9 mouse cellular contexts compared by ENCODE assay signal in the genomic region with DNA sequence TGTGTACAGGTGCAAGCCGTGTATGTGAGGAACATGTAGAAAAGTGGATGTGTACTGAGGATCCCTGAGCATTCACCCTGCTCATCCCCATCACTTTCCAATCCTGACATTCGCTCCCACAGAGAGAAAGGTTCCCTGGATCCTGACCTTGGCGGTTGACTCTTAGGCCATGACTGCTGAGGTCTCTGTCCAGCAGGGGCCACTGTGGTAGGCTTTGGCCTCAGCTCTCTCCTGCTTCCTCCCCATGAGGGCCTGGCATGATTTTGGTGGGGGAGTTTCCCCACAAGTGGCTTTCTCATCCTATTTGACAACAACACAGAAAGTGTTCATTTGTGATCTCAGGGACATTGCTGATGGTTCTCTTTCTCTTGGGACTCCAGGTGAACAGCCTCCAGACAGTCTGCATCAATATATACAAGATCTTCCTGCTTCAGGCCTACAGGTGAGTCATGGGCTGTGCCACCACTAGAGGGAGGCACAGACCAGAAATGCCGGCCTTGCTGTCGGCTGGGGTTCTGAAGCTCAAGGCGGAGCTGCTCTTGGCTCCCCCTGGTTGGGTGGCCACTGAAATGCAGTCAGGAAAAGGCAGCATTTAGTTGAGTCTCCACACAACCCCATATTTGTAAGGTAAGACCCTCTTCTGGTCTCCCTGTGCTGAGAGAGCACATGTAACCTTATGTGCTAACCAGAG. TPM values are rescaled to one million over a fixed set of nuclear protein-coding genes. Genes with fewer than 3 reads are reported as not detected.
DNase-seq lines count a peak whose midpoint lies in the region; ATAC-seq and TF ChIP-seq lines count a peak whose summit lies in the region.
"Had no signal": no experiment of that assay in that cellular context is flagged by ENCODE, and none has a peak within 500 bp of the region (broad histone marks: within the 10 kb centered on the region; RNA-seq: fewer than 3 reads in every experiment).

No protein-coding gene starts in this region.

- no peaks in the 10 kb centered on the region for H3K4me1 ChIP-seq in liver, embryonic 12.5 days
- H3K4me1 ChIP-seq in bone marrow, adult 2 months (ENCODE audit: control insufficient read depth, insufficient read depth, low read length), result no peaks in the 10 kb centered on the region
- H3K4me1 ChIP-seq in forebrain, embryonic 16.5 days (replicated peaks; ENCODE audit: control insufficient read depth, insufficient read depth, low read length), result no peaks in the 10 kb centered on the region
- H3K4me1 ChIP-seq in liver, embryonic 13.5 days (replicated peaks), result 0 out of 2 replicates have a peak, but pooled peaks cover 3% of the 10 kb centered on the region
- no peaks in the 10 kb centered on the region for H3K4me1 ChIP-seq in olfactory bulb, adult 2 months (ENCODE audit: control insufficient read depth, insufficient read depth, low read length)
- H3K4me1 ChIP-seq: heart, embryonic 13.5 days had no signal

- H3K36me3 ChIP-seq in liver, embryonic 12.5 days, result peaks cover 11% of the 10 kb centered on the region; the same call in 1 of the 2 replicates
- H3K36me3 ChIP-seq in forebrain, embryonic 16.5 days (ENCODE audit: control insufficient read depth, insufficient read depth), result no peaks in the 10 kb centered on the region
- H3K36me3 ChIP-seq in liver, embryonic 13.5 days, result no peaks in the 10 kb centered on the region

- peak; percentile 87 for TF ChIP-seq CTCF in bone marrow, adult 2 months (IDR thresholded peaks at IDR 0.05; ENCODE audit: control insufficient read depth, insufficient read depth, low read length)
- TF ChIP-seq CTCF in olfactory bulb, adult 2 months (IDR thresholded peaks at IDR 0.05; ENCODE audit: insufficient read depth, low read depth, low read length), result peak; percentile 58; the same call in 1 of the 2 replicates

- no peak for ATAC-seq in liver, embryonic 12.5 days
- ATAC-seq in forebrain, embryonic 16.5 days, result peak; percentile 55; the same call in 1 of the 2 replicates
- ATAC-seq in liver, embryonic 13.5 days (ENCODE audit: low read depth), result peak; percentile 41; the same call in 1 of the 2 replicates

- no peak overlapping the region for H3K27ac ChIP-seq in liver, embryonic 12.5 days
- no peak overlapping the region for H3K27ac ChIP-seq in bone marrow, adult 2 months (ENCODE audit: control insufficient read depth, insufficient read depth, low read depth, low read length, poor library complexity)
- H3K27ac ChIP-seq in forebrain, embryonic 16.5 days (ENCODE audit: low read length), result no peak overlapping the region
- no peak overlapping the region for H3K27ac ChIP-seq in liver, embryonic 13.5 days
- H3K27ac ChIP-seq in olfactory bulb, adult 2 months (ENCODE audit: insufficient read depth, low read depth, low read length), result no peak overlapping the region
- H3K27ac ChIP-seq: heart, embryonic 13.5 days had no signal

- H3K9me3 ChIP-seq in liver, embryonic 12.5 days (replicated peaks), result no peaks in the 10 kb centered on the region
- no peaks in the 10 kb centered on the region for H3K9me3 ChIP-seq in forebrain, embryonic 16.5 days (ENCODE audit: control insufficient read depth, low read length)
- H3K9me3 ChIP-seq in liver, embryonic 13.5 days (replicated peaks), result no peaks in the 10 kb centered on the region
- H3K9me3 ChIP-seq: heart, embryonic 13.5 days had no signal

- DNase-seq in liver, result peak; percentile 53
- peak; percentile 67 to 71 for DNase-seq in kidney, adult 8-10 months
- DNase-seq in liver, embryonic 13.5 days, result no peak
- peak; percentile 90 for DNase-seq in thymus, postnatal 14 days

- H3K27me3 ChIP-seq in liver, embryonic 12.5 days (replicated peaks), result no peaks in the 10 kb centered on the region
- H3K27me3 ChIP-seq in forebrain, embryonic 16.5 days (replicated peaks; ENCODE audit: control insufficient read depth, insufficient read depth, low read length), result no peaks in the 10 kb centered on the region
- H3K27me3 ChIP-seq in liver, embryonic 13.5 days, result no peaks in the 10 kb centered on the region
- H3K27me3 ChIP-seq: heart, embryonic 13.5 days had no signal

- TF ChIP-seq POLR2A in bone marrow, adult 2 months (IDR thresholded peaks at IDR 0.05; ENCODE audit: borderline replicate concordance, control insufficient read depth, low read depth, low read length), result no peak
- no peak for TF ChIP-seq POLR2A in olfactory bulb, adult 2 months (IDR thresholded peaks at IDR 0.05; ENCODE audit: insufficient read depth, low read depth, low read length)

- no peak overlapping the region for H3K4me2 ChIP-seq in liver, embryonic 12.5 days
- no peak overlapping the region for H3K4me2 ChIP-seq in forebrain, embryonic 16.5 days (ENCODE audit: low read length)
- H3K4me2 ChIP-seq in liver, embryonic 13.5 days, result no peak overlapping the region
- H3K4me2 ChIP-seq: heart, embryonic 13.5 days had no signal

- H3K4me3 ChIP-seq in liver, embryonic 12.5 days, result no peak overlapping the region
- H3K4me3 ChIP-seq in bone marrow, adult 2 months (replicated peaks; ENCODE audit: control insufficient read depth, low read depth, low read length), result no peak overlapping the region
- H3K4me3 ChIP-seq in forebrain, embryonic 16.5 days (replicated peaks; ENCODE audit: low read length), result no peak overlapping the region
- no peak overlapping the region for H3K4me3 ChIP-seq in liver, embryonic 13.5 days (replicated peaks)
- no peak overlapping the region for H3K4me3 ChIP-seq in olfactory bulb, adult 2 months (ENCODE audit: insufficient read depth, low read depth, low read length)
- H3K4me3 ChIP-seq: heart, embryonic 13.5 days had no signal

- H3K9ac ChIP-seq in liver, embryonic 12.5 days, result no peak overlapping the region
- H3K9ac ChIP-seq in forebrain, embryonic 16.5 days (replicated peaks; ENCODE audit: low read depth, low read length), result no peak overlapping the region
- no peak overlapping the region for H3K9ac ChIP-seq in liver, embryonic 13.5 days
- H3K9ac ChIP-seq: heart, embryonic 13.5 days had no signal

- WGBS in liver, embryonic 12.5 days (ENCODE audit: insufficient replicate concordance), result 38% methylated on average over 6 of the region's 6 CpGs
- 40% methylated on average over 6 of the region's 6 CpGs for WGBS in bone marrow, adult 2 months
- 40% methylated on average over 6 of the region's 6 CpGs for WGBS in forebrain, embryonic 16.5 days
- WGBS in liver, embryonic 13.5 days (ENCODE audit: insufficient replicate concordance), result 33% methylated on average over 6 of the region's 6 CpGs
- WGBS in olfactory bulb, adult 2 months, result 42% methylated on average over 6 of the region's 6 CpGs

RNA-seq across cellular contexts. Expression of gene Tert, which starts 19.8 kb away (rescaled TPM):
- polyA plus RNA-seq in liver, embryonic 12.5 days (2016; fragmentation: Nextera tagmentation; extraction: Ambion mirVana), result 1.3 and 1.4 TPM in 2 replicates
- polyA plus RNA-seq in bone marrow, adult 2 months (2011; ENCODE audit: insufficient read depth, insufficient read length, low replicate concordance, missing spikeins), result 0.95 TPM in 1 of 2 replicates, not detected in the other
- polyA plus RNA-seq in forebrain, embryonic 16.5 days (2015; fragmentation: Nextera tagmentation; extraction: Ambion mirVana), result 5.5 and 7.6 TPM in 2 replicates
- polyA plus RNA-seq in liver, embryonic 13.5 days (2015; fragmentation: Nextera tagmentation; extraction: Ambion mirVana), result 0.96 and 1.1 TPM in 2 replicates
- polyA plus RNA-seq in olfactory bulb, adult 2 months (2012; ENCODE audit: insufficient read depth, insufficient read length, low replicate concordance, missing spikeins), result not detected in 2 replicates

RNA-seq across cellular contexts. Expression of gene Slc6a18, which starts 31.3 kb away (rescaled TPM):
- not detected in 2 replicates for polyA plus RNA-seq in liver, embryonic 12.5 days (2016; fragmentation: Nextera tagmentation; extraction: Ambion mirVana)
- polyA plus RNA-seq in bone marrow, adult 2 months (2011; ENCODE audit: insufficient read depth, insufficient read length, low replicate concordance, missing spikeins), result 0.75 TPM in 1 of 2 replicates, not detected in the other
- polyA plus RNA-seq in forebrain, embryonic 16.5 days (2015; fragmentation: Nextera tagmentation; extraction: Ambion mirVana), result not detected in 2 replicates
- polyA plus RNA-seq in liver, embryonic 13.5 days (2015; fragmentation: Nextera tagmentation; extraction: Ambion mirVana), result not detected in 2 replicates
- not detected in 2 replicates for polyA plus RNA-seq in olfactory bulb, adult 2 months (2012; ENCODE audit: insufficient read depth, insufficient read length, low replicate concordance, missing spikeins)
- polyA plus RNA-seq: heart, embryonic 13.5 days had no signal

RNA-seq across cellular contexts. Expression of gene Clptm1l, which starts 42.7 kb away (rescaled TPM):
- 116 and 124 TPM in 2 replicates for polyA plus RNA-seq in liver, embryonic 12.5 days (2016; fragmentation: Nextera tagmentation; extraction: Ambion mirVana)
- 64.5 and 75.7 TPM in 2 replicates for polyA plus RNA-seq in bone marrow, adult 2 months (2011; ENCODE audit: insufficient read depth, insufficient read length, low replicate concordance, missing spikeins)
- 125 and 130 TPM in 2 replicates for polyA plus RNA-seq in forebrain, embryonic 16.5 days (2015; fragmentation: Nextera tagmentation; extraction: Ambion mirVana)
- polyA plus RNA-seq in liver, embryonic 13.5 days (2015; fragmentation: Nextera tagmentation; extraction: Ambion mirVana), result 90.3 and 90.6 TPM in 2 replicates
- not detected in 2 replicates for polyA plus RNA-seq in olfactory bulb, adult 2 months (2012; ENCODE audit: insufficient read depth, insufficient read length, low replicate concordance, missing spikeins)

RNA-seq across cellular contexts. Expression of gene Slc6a19, which starts 58.1 kb away (rescaled TPM):
- 0.45 and 0.47 TPM in 2 replicates for polyA plus RNA-seq in liver, embryonic 12.5 days (2016; fragmentation: Nextera tagmentation; extraction: Ambion mirVana)
- not detected in 2 replicates for polyA plus RNA-seq in bone marrow, adult 2 months (2011; ENCODE audit: insufficient read depth, insufficient read length, low replicate concordance, missing spikeins)
- polyA plus RNA-seq in forebrain, embryonic 16.5 days (2015; fragmentation: Nextera tagmentation; extraction: Ambion mirVana), result 0.09 and 0.27 TPM in 2 replicates
- 0.44 and 0.87 TPM in 2 replicates for polyA plus RNA-seq in liver, embryonic 13.5 days (2015; fragmentation: Nextera tagmentation; extraction: Ambion mirVana)
- not detected in 2 replicates for polyA plus RNA-seq in olfactory bulb, adult 2 months (2012; ENCODE audit: insufficient read depth, insufficient read length, low replicate concordance, missing spikeins)
- polyA plus RNA-seq: heart, embryonic 13.5 days had no signal
